30 mouse cellular contexts compared by ENCODE assay signal in the genomic region with DNA sequence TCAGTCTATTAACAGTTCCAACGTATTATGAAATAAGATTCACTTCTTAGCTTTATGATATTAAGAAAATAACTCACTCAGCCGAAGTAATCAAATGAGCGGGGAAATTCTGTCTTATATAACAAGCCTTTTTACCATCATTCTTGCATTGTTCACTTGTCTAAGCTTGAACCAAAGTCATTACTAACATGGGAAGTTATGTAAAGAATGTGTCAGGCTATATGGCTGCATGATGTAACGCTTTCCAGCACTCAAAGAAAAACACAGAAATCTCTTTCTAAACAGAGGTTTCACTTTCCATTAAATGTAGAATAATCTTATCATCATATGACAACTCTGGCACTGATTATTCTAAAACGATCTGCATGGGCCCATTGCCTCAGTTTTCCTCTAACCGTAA. TPM values are rescaled to one million over a fixed set of nuclear protein-coding genes. Genes with fewer than 3 reads are reported as not detected.
A peak's percentile ranks its signal among the peaks of the same experiment; 100 is the strongest.
DNase-seq lines count a peak whose midpoint lies in the region; ATAC-seq lines count a peak whose summit lies in the region.
"Had no signal": no experiment of that assay in that cellular context is flagged by ENCODE, and none has a peak within 500 bp of the region (broad histone marks: within the 10 kb centered on the region; RNA-seq: fewer than 3 reads in every experiment).

No protein-coding gene starts in this region.

- peaks cover 38% of the 10 kb centered on the region for H3K4me1 ChIP-seq in limb, embryonic 12.5 days (replicated peaks)
- peaks cover 3% of the 10 kb centered on the region; the same call in 1 of the 2 replicates for H3K4me1 ChIP-seq in stomach, embryonic 16.5 days (ENCODE audit: control insufficient read depth, insufficient read depth, low read length)
- H3K4me1 ChIP-seq: forebrain, embryonic 12.5 days; hindbrain, embryonic 13.5 days; liver, embryonic 12.5 days had no signal

- H3K27ac ChIP-seq in limb, embryonic 12.5 days = peak overlapping the region; percentile 72
- no peak overlapping the region for H3K27ac ChIP-seq in stomach, embryonic 16.5 days (ENCODE audit: low read length)
- H3K27ac ChIP-seq: embryonic facial prominence, embryonic 13.5 days; forebrain, embryonic 12.5 days; heart, embryonic 10.5 days; hindbrain, embryonic 13.5 days; liver, embryonic 12.5 days; macrophage had no signal

- no peak overlapping the region for H3K9ac ChIP-seq in limb, embryonic 12.5 days (replicated peaks)
- no peak overlapping the region for H3K9ac ChIP-seq in stomach, embryonic 16.5 days (ENCODE audit: low read length)
- H3K9ac ChIP-seq: embryonic facial prominence, embryonic 13.5 days; forebrain, embryonic 12.5 days; forebrain, postnatal 0 days; hindbrain, embryonic 13.5 days; liver, embryonic 12.5 days; liver, postnatal 0 days had no signal

- WGBS in limb, embryonic 12.5 days = 73% methylated on average over 6 of the region's 6 CpGs
- 23% methylated on average over 6 of the region's 6 CpGs for WGBS in stomach, embryonic 16.5 days

- H3K27me3 ChIP-seq in limb, embryonic 12.5 days = no peaks in the 10 kb centered on the region
- no peaks in the 10 kb centered on the region for H3K27me3 ChIP-seq in stomach, embryonic 16.5 days (ENCODE audit: control insufficient read depth, insufficient read depth, low read length)
- H3K27me3 ChIP-seq: CH12.LX; embryonic facial prominence, embryonic 13.5 days; forebrain, embryonic 12.5 days; hindbrain, embryonic 13.5 days; liver, embryonic 12.5 days had no signal

- no peak overlapping the region for H3K4me2 ChIP-seq in limb, embryonic 12.5 days
- H3K4me2 ChIP-seq in stomach, embryonic 16.5 days (ENCODE audit: low read depth, low read length) = 0 out of 2 replicates have a peak overlapping the region, but pooled peaks have one; percentile 9
- H3K4me2 ChIP-seq: embryonic facial prominence, embryonic 13.5 days; forebrain, embryonic 12.5 days; hindbrain, embryonic 13.5 days; liver, embryonic 12.5 days had no signal

- no peaks in the 10 kb centered on the region for H3K36me3 ChIP-seq in limb, embryonic 12.5 days
- H3K36me3 ChIP-seq in stomach, embryonic 16.5 days (ENCODE audit: control insufficient read depth, insufficient read depth, low read length) = no peaks in the 10 kb centered on the region
- H3K36me3 ChIP-seq: embryonic facial prominence, embryonic 13.5 days; forebrain, embryonic 12.5 days; heart, embryonic 10.5 days; hindbrain, embryonic 13.5 days; liver, embryonic 12.5 days had no signal

- DNase-seq in 3T3-L1 (ENCODE audit: low read depth, low spot score) = peak; percentile 50
- peak; percentile 43 for DNase-seq in Muller cell, postnatal 12 days (ENCODE audit: inconsistent ontology term)
- no peak for DNase-seq in left cerebral cortex, adult 9 months (ENCODE audit: low spot score in 2 of 2)
- DNase-seq in layer of hippocampus, adult 8-10 months (ENCODE audit: low spot score in 2 of 2) = no peak
- DNase-seq: adrenal gland, postnatal 25 days; cerebellum, adult 11-12 months; cerebellum, adult 9-11 months; embryo, embryonic 11 days; forebrain, postnatal 0 days; heart, postnatal 4 days; kidney, adult 9 months; kidney, postnatal 25 days; liver, postnatal 0 days; lung, postnatal 10 days; midbrain, embryonic 14.5 days; right cerebral cortex, adult 18-20 months; right cerebral cortex, postnatal 4 days; thymus, postnatal 4 days had no signal

- H3K4me3 ChIP-seq in limb, embryonic 12.5 days (replicated peaks) = no peak overlapping the region
- H3K4me3 ChIP-seq in stomach, embryonic 16.5 days (replicated peaks; ENCODE audit: low read length) = no peak overlapping the region
- H3K4me3 ChIP-seq: embryonic facial prominence, embryonic 13.5 days; forebrain, embryonic 12.5 days; heart, embryonic 10.5 days; hindbrain, embryonic 13.5 days; liver, embryonic 12.5 days had no signal

- ATAC-seq in limb, embryonic 12.5 days (ENCODE audit: insufficient number of reproducible peaks, insufficient read depth, low FRiP score, low TSS enrichment, low read depth) = no peak
- ATAC-seq in stomach, embryonic 16.5 days (ENCODE audit: insufficient read depth, low FRiP score) = no peak
- ATAC-seq: forebrain, postnatal 0 days; intestine, embryonic 16.5 days; liver, embryonic 12.5 days; liver, postnatal 0 days had no signal

- no peaks in the 10 kb centered on the region for H3K9me3 ChIP-seq in limb, embryonic 12.5 days
- no peaks in the 10 kb centered on the region for H3K9me3 ChIP-seq in stomach, embryonic 16.5 days (replicated peaks; ENCODE audit: control insufficient read depth, low read length)
- H3K9me3 ChIP-seq: embryonic facial prominence, embryonic 13.5 days; forebrain, embryonic 12.5 days; heart, embryonic 10.5 days; hindbrain, embryonic 13.5 days; liver, embryonic 12.5 days had no signal

RNA-seq across cellular contexts. Expression of a gene that starts 29.9 kb away (rescaled TPM):
- polyA plus RNA-seq in limb, embryonic 12.5 days (2016; fragmentation: Nextera tagmentation; extraction: Ambion mirVana) = 26.9 and 27.8 TPM in 2 replicates
- 2.6 and 3.1 TPM in 2 replicates for polyA plus RNA-seq in stomach, embryonic 16.5 days (2015; fragmentation: Nextera tagmentation; extraction: Ambion mirVana)
- total RNA-seq in layer of hippocampus, adult 8-10 months (2022) = 100 to 1,000 TPM; 135 to 158 (median 148) TPM
- total RNA-seq: CH12.LX; megakaryocyte-erythroid progenitor cell, adult 5-6 weeks; monocyte, adult 5-6 weeks had no signal
- polyA plus RNA-seq: macrophage had no signal

Comparison
In these comparisons a context has a peak if more than half of its experiments do, and no peak if none do; other contexts are left out.
1. DNase-seq: peak in 3T3-L1 (single experiment) and Muller cell, postnatal 12 days (single experiment); none in left cerebral cortex, adult 9 months (0 of 2) and layer of hippocampus, adult 8-10 months (0 of 2).